Mouse (Mus musculus) midbrain, embryonic 15.5 days (tissue): ENCODE results near the gene Gm45623. TPM values are rescaled to one million over a fixed set of nuclear protein-coding genes. Genes with fewer than 3 reads are reported as not detected.

Experiments used
- ATAC-seq: fragments of 200-750 bp; cut with Nextera tagmentation; replicated peaks from 2 replicates; pipeline ENCODE4 v1.8.0; 2017; ENCODE audit warnings: moderate TSS enrichment
- H3K27ac ChIP-seq: fragments of 300-500 bp; sonication (generic); 2 replicates; pipeline ENCODE4 v1.5.1; 2015; ENCODE audit warnings: mild to moderate bottlenecking, inconsistent platforms
- H3K27me3 ChIP-seq: fragments of 300-500 bp; sonication (generic); replicated peaks from 2 replicates; pipeline ENCODE4 v1.6.1; 2015; ENCODE audit warnings: inconsistent platforms
- H3K36me3 ChIP-seq: fragments of 300-500 bp; sonication (generic); replicated peaks from 2 replicates; pipeline ENCODE4 v1.6.1; 2015; ENCODE audit warnings: inconsistent platforms
- H3K4me1 ChIP-seq: fragments of 300-500 bp; sonication (generic); 2 replicates; pipeline ENCODE4 v1.6.1; 2015; ENCODE audit warnings: inconsistent platforms
- H3K4me2 ChIP-seq: fragments of 300-500 bp; sonication (generic); 2 replicates; pipeline ENCODE4 v1.6.1; 2015; ENCODE audit warnings: inconsistent platforms, mild to moderate bottlenecking, moderate library complexity
- H3K4me3 ChIP-seq: fragments of 300-500 bp; sonication (generic); 2 replicates; pipeline ENCODE4 v1.5.1; 2015; ENCODE audit warnings: mild to moderate bottlenecking, inconsistent platforms
- H3K9ac ChIP-seq: fragments of 300-500 bp; sonication (generic); 2 replicates; pipeline ENCODE4 v1.6.1; 2015; ENCODE audit warnings: mild to moderate bottlenecking, inconsistent platforms
- H3K9me3 ChIP-seq: fragments of 300-500 bp; sonication (generic); 2 replicates; pipeline ENCODE4 v1.6.1; 2016; ENCODE audit warnings: inconsistent platforms
- WGBS: fragments of 180-500 bp; shearing (Covaris S2); methylation state at CpG from one replicate; pipeline ENCODE4 v1.1.7; 2015; ENCODE audit warnings: mixed read lengths; 5-methylcytosine and 5-hydroxymethylcytosine counted together
- polyA plus RNA-seq: library from polyadenylated mRNA; unstranded; fragments of >200 nt; fragmentation: Nextera tagmentation; extraction: Ambion mirVana; gene quantifications from 2 replicates; pipeline ENCODE4 v1.2.1, GENCODE M21; 2015

Gm45623 gene
- polyA plus RNA-seq, 1 experiment from 2014 or later, result 2.7 TPM

GRCm38 (mm10) chr13:56747554-56747953, 6.1 kb downstream of the Gm45623 start:
- 77% methylated on average over 8 of the region's 8 CpGs for WGBS
- no peak overlapping the region for H3K9ac ChIP-seq
- H3K4me1 ChIP-seq, result peaks cover 8% of the 10 kb centered on the region
- H3K4me3 ChIP-seq, result no peak overlapping the region
- peaks cover 5% of the 10 kb centered on the region for H3K27me3 ChIP-seq
- no peak for ATAC-seq
- H3K36me3 ChIP-seq, result no peaks in the 10 kb centered on the region
- H3K27ac ChIP-seq, result no peak overlapping the region
- H3K9me3 ChIP-seq, result no peaks in the 10 kb centered on the region
- H3K4me2 ChIP-seq, result no peak overlapping the region

- WGBS, result 83% methylated on average over 10 of the region's 10 CpGs
- Histone ChIP-seq H3K27ac (no peak overlapping the region), H3K9me3 (no peaks in the 10 kb centered on the region), H3K4me3 (no peak overlapping the region), H3K9ac (no peak overlapping the region), H3K36me3 (no peaks in the 10 kb centered on the region), H3K27me3 (peaks cover 2% of the 10 kb centered on the region; the same call in 1 of the 2 replicates), H3K4me2 (no peak overlapping the region), H3K4me1 (peaks cover 4% of the 10 kb centered on the region)
- ATAC-seq, result no peak
Observed at GRCm38 (mm10) chr13:56746739-56747532, 6.7 kb downstream of the Gm45623 start.

- Histone ChIP-seq H3K4me1 (0 out of 2 replicates have a peak, but pooled peaks cover 2% of the 10 kb centered on the region), H3K9me3 (no peaks in the 10 kb centered on the region), H3K4me2 (no peak overlapping the region), H3K9ac (no peak overlapping the region), H3K27me3 (no peaks in the 10 kb centered on the region), H3K36me3 (peaks cover 15% of the 10 kb centered on the region), H3K4me3 (no peak overlapping the region), H3K27ac (no peak overlapping the region)
- ATAC-seq, result no peak
- WGBS, result 44% methylated on average over 6 of the region's 6 CpGs
Observed at GRCm38 (mm10) chr13:56742325-56742901, 11.2 kb downstream of the Gm45623 start.

GRCm38 (mm10) chr13:56741691-56742090, 11.9 kb downstream of the Gm45623 start:
- Histone ChIP-seq H3K4me2 (no peak overlapping the region), H3K4me1 (0 out of 2 replicates have a peak, but pooled peaks cover 2% of the 10 kb centered on the region), H3K9ac (no peak overlapping the region), H3K27ac (no peak overlapping the region), H3K36me3 (peaks cover 15% of the 10 kb centered on the region), H3K4me3 (no peak overlapping the region), H3K9me3 (no peaks in the 10 kb centered on the region), H3K27me3 (no peaks in the 10 kb centered on the region)
- 81% methylated on average over 7 of the region's 7 CpGs for WGBS
- ATAC-seq, result no peak

- no peak overlapping the region for H3K9ac ChIP-seq
- no peaks in the 10 kb centered on the region for H3K27me3 ChIP-seq
- H3K4me2 ChIP-seq, result no peak overlapping the region
- H3K27ac ChIP-seq, result no peak overlapping the region
- H3K9me3 ChIP-seq, result no peaks in the 10 kb centered on the region
- no peak for ATAC-seq
- peaks cover 15% of the 10 kb centered on the region for H3K36me3 ChIP-seq
- H3K4me1 ChIP-seq, result 0 out of 2 replicates have a peak, but pooled peaks cover 2% of the 10 kb centered on the region
- no peak overlapping the region for H3K4me3 ChIP-seq
- 93% methylated on average over 6 of the region's 6 CpGs for WGBS
Observed at GRCm38 (mm10) chr13:56740496-56740895, 13.1 kb downstream of the Gm45623 start.

GRCm38 (mm10) chr13:56739556-56739955, 14.1 kb downstream of the Gm45623 start:
- Histone ChIP-seq H3K4me1 (0 out of 2 replicates have a peak, but pooled peaks cover 2% of the 10 kb centered on the region), H3K4me3 (no peak overlapping the region), H3K9ac (no peak overlapping the region), H3K27me3 (no peaks in the 10 kb centered on the region), H3K9me3 (no peaks in the 10 kb centered on the region), H3K4me2 (no peak overlapping the region), H3K27ac (no peak overlapping the region), H3K36me3 (peaks cover 17% of the 10 kb centered on the region)
- ATAC-seq, result no peak
- WGBS, result 91% methylated on average over 5 of the region's 5 CpGs

GRCm38 (mm10) chr13:56735212-56735875, 18.3 kb downstream of the Gm45623 start:
- H3K4me2 ChIP-seq, result no peak overlapping the region
- 67% methylated on average over 6 of the region's 6 CpGs for WGBS
- ATAC-seq, result no peak
- H3K27me3 ChIP-seq, result no peaks in the 10 kb centered on the region
- H3K9me3 ChIP-seq, result no peaks in the 10 kb centered on the region
- H3K4me3 ChIP-seq, result no peak overlapping the region
- H3K9ac ChIP-seq, result no peak overlapping the region
- no peak overlapping the region for H3K27ac ChIP-seq
- H3K36me3 ChIP-seq, result peaks cover 30% of the 10 kb centered on the region
- no peaks in the 10 kb centered on the region for H3K4me1 ChIP-seq

GRCm38 (mm10) chr13:56734617-56735016, 19.0 kb downstream of the Gm45623 start:
- Histone ChIP-seq H3K4me1 (no peaks in the 10 kb centered on the region), H3K9ac (no peak overlapping the region), H3K27me3 (no peaks in the 10 kb centered on the region), H3K9me3 (no peaks in the 10 kb centered on the region), H3K4me3 (no peak overlapping the region), H3K4me2 (no peak overlapping the region), H3K27ac (no peak overlapping the region), H3K36me3 (peaks cover 32% of the 10 kb centered on the region)
- ATAC-seq, result no peak
- WGBS, result 88% methylated on average over 4 of the region's 4 CpGs

GRCm38 (mm10) chr13:56729046-56729445, 24.6 kb downstream of the Gm45623 start:
- H3K4me3 ChIP-seq, result no peak overlapping the region

GRCm38 (mm10) chr13:56726551-56726950, 27.1 kb downstream of the Gm45623 start:
- Histone ChIP-seq H3K27ac (no peak overlapping the region), H3K4me3 (no peak overlapping the region), H3K36me3 (peaks cover 20% of the 10 kb centered on the region; the same call in 1 of the 2 replicates), H3K9me3 (no peaks in the 10 kb centered on the region), H3K4me1 (no peaks in the 10 kb centered on the region), H3K27me3 (no peaks in the 10 kb centered on the region), H3K4me2 (no peak overlapping the region), H3K9ac (no peak overlapping the region)
- 88% methylated on average over 4 of the region's 4 CpGs for WGBS
- ATAC-seq, result no peak

More at GRCm38 (mm10) chr13:56729046-56729445, 24.6 kb downstream of the Gm45623 start:
- Histone ChIP-seq H3K9ac (no peak overlapping the region), H3K9me3 (no peaks in the 10 kb centered on the region), H3K36me3 (peaks cover 28% of the 10 kb centered on the region; the same call in 1 of the 2 replicates), H3K27me3 (no peaks in the 10 kb centered on the region), H3K4me2 (no peak overlapping the region), H3K27ac (no peak overlapping the region), H3K4me1 (no peaks in the 10 kb centered on the region)
- WGBS, result 95% methylated on average over 7 of the region's 7 CpGs
- ATAC-seq, result no peak

GRCm38 (mm10) chr13:56712221-56712620, 41.4 kb downstream of the Gm45623 start:
- WGBS, result 95% methylated on average over 2 of the region's 2 CpGs
- Histone ChIP-seq H3K4me3 (no peak overlapping the region), H3K4me2 (no peak overlapping the region), H3K27ac (no peak overlapping the region), H3K9me3 (no peaks in the 10 kb centered on the region), H3K27me3 (no peaks in the 10 kb centered on the region), H3K9ac (no peak overlapping the region), H3K36me3 (no peaks in the 10 kb centered on the region), H3K4me1 (peaks cover 18% of the 10 kb centered on the region)
- no peak for ATAC-seq

- 66% methylated on average over 2 of the region's 2 CpGs for WGBS
- H3K4me3 ChIP-seq, result no peak overlapping the region
- H3K9me3 ChIP-seq, result no peaks in the 10 kb centered on the region
- peaks cover 32% of the 10 kb centered on the region for H3K4me1 ChIP-seq
- H3K9ac ChIP-seq, result no peak overlapping the region
- H3K4me2 ChIP-seq, result no peak overlapping the region
- no peaks in the 10 kb centered on the region for H3K27me3 ChIP-seq
- no peaks in the 10 kb centered on the region for H3K36me3 ChIP-seq
- no peak for ATAC-seq
- H3K27ac ChIP-seq, result no peak overlapping the region
Observed at GRCm38 (mm10) chr13:56710620-56711019, 43.0 kb downstream of the Gm45623 start.
